12 mouse cellular contexts compared by ENCODE assay signal in the genomic region with DNA sequence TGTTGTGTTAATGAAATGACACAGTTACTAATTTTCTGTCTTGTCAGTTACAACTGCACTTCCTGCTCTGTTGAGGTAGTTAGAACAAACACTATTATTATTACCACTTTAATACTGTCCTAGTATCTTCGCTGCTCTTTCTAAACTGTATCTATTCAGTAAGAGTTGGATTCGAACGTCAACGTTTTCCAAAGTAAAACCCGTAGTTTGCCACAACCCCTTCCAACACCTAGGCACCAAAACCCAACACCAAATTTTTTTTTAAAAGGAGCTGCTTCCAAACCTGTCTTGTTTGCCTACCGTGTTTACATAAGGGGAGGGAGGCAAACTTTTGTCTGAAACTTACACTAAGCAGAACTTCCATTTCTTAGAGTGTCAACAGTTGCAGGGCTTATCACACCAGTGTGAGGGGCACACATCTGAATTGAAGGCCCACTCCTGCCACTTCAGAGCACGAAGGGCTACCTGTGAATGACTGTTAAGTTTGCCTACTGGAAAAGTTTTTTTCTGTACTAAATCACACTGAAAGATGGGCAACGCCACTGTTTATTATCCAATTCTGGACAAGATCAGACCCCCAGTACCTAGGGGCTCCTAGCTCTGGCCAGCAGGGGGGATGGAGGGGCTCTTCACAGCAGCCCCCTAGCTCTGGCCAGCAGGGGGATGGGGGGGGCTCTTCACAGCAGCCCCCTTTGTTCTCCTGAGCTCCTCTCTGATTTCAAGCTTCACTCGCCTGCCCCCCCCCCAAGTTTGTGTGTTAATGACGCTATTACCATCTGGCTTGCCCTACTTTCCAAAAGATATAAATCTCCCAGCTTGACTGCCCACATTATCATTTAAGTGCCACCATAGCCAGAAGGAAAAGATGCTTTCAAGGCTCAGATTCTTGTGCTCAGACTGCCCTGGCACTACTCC. TPM values are rescaled to one million over a fixed set of nuclear protein-coding genes. Genes with fewer than 3 reads are reported as not detected.
DNase-seq lines count a peak whose midpoint lies in the region; ATAC-seq and TF ChIP-seq lines count a peak whose summit lies in the region.
"Had no signal": no experiment of that assay in that cellular context is flagged by ENCODE, and none has a peak within 500 bp of the region (broad histone marks: within the 10 kb centered on the region; RNA-seq: fewer than 3 reads in every experiment).

No protein-coding gene starts in this region.

- no peak overlapping the region for H3K27ac ChIP-seq in embryonic facial prominence, embryonic 12.5 days
- H3K27ac ChIP-seq in hindbrain, embryonic 14.5 days: peak overlapping the region; percentile 90
- peak overlapping the region; percentile 51 for H3K27ac ChIP-seq in neural tube, embryonic 12.5 days
- H3K27ac ChIP-seq: intestine, embryonic 15.5 days; limb, embryonic 15.5 days had no signal

- H3K36me3 ChIP-seq in E14TG2a.4 (ENCODE audit: insufficient read depth, low read length): no peaks in the 10 kb centered on the region
- no peaks in the 10 kb centered on the region for H3K36me3 ChIP-seq in embryonic facial prominence, embryonic 12.5 days
- no peaks in the 10 kb centered on the region for H3K36me3 ChIP-seq in hindbrain, embryonic 14.5 days (replicated peaks; ENCODE audit: control insufficient read depth, insufficient read depth)
- H3K36me3 ChIP-seq in neural tube, embryonic 12.5 days: no peaks in the 10 kb centered on the region
- H3K36me3 ChIP-seq: heart, embryonic 12.5 days; intestine, embryonic 15.5 days; limb, embryonic 15.5 days had no signal

- H3K4me2 ChIP-seq in embryonic facial prominence, embryonic 12.5 days (replicated peaks): peak overlapping the region; percentile 49; the same call in 1 of the 2 replicates
- peak overlapping the region; percentile 69 for H3K4me2 ChIP-seq in hindbrain, embryonic 14.5 days (replicated peaks)
- H3K4me2 ChIP-seq in neural tube, embryonic 12.5 days (replicated peaks): peak overlapping the region; percentile 79
- H3K4me2 ChIP-seq: limb, embryonic 15.5 days had no signal

- no peak overlapping the region for H3K9ac ChIP-seq in embryonic facial prominence, embryonic 12.5 days
- peak overlapping the region; percentile 61; the same call in 1 of the 2 replicates for H3K9ac ChIP-seq in hindbrain, embryonic 14.5 days
- H3K9ac ChIP-seq in neural tube, embryonic 12.5 days: 0 out of 2 replicates have a peak overlapping the region, but pooled peaks have one; percentile 18
- H3K9ac ChIP-seq: heart, embryonic 12.5 days; intestine, embryonic 15.5 days; limb, embryonic 15.5 days had no signal

- TF ChIP-seq CTCF in E14TG2a.4 (conservative IDR thresholded peaks at IDR 0.05; ENCODE audit: low read length): 0 out of 2 replicates have a peak, but pooled peaks have one; percentile 17

- peak overlapping the region; percentile 79 for H3K4me3 ChIP-seq in E14TG2a.4 (replicated peaks; ENCODE audit: low read length)
- no peak overlapping the region for H3K4me3 ChIP-seq in embryonic facial prominence, embryonic 12.5 days
- H3K4me3 ChIP-seq in hindbrain, embryonic 14.5 days (replicated peaks; ENCODE audit: low read length): no peak overlapping the region
- H3K4me3 ChIP-seq in neural tube, embryonic 12.5 days: peak overlapping the region; percentile 5; the same call in 1 of the 2 replicates
- H3K4me3 ChIP-seq: intestine, embryonic 15.5 days had no signal

- WGBS in embryonic facial prominence, embryonic 12.5 days: 8% methylated on average over 10 of the region's 10 CpGs
- WGBS in hindbrain, embryonic 14.5 days: 6% methylated on average over 10 of the region's 10 CpGs
- 2% methylated on average over 10 of the region's 10 CpGs for WGBS in neural tube, embryonic 12.5 days

- peaks cover 93% of the 10 kb centered on the region for H3K4me1 ChIP-seq in E14TG2a.4 (replicated peaks; ENCODE audit: low read depth, low read length)
- H3K4me1 ChIP-seq in embryonic facial prominence, embryonic 12.5 days: peaks cover 9% of the 10 kb centered on the region; the same call in 1 of the 2 replicates
- H3K4me1 ChIP-seq in hindbrain, embryonic 14.5 days (replicated peaks; ENCODE audit: control insufficient read depth, insufficient read depth, low read length): peaks cover 5% of the 10 kb centered on the region
- peaks cover 70% of the 10 kb centered on the region for H3K4me1 ChIP-seq in neural tube, embryonic 12.5 days

- no peak for ATAC-seq in embryonic facial prominence, embryonic 12.5 days (ENCODE audit: insufficient number of reproducible peaks, insufficient read depth, low FRiP score, low TSS enrichment)
- ATAC-seq in hindbrain, embryonic 14.5 days (ENCODE audit: low FRiP score): peak; percentile 35; the same call in 1 of the 2 replicates
- ATAC-seq in neural tube, embryonic 12.5 days (ENCODE audit: low FRiP score, low read depth): peak; percentile 62
- no peak for ATAC-seq in monocyte, adult 5-6 weeks (replicated peaks; ENCODE audit: insufficient number of reproducible peaks, low FRiP score, low TSS enrichment, poor library complexity, severe bottlenecking)
- ATAC-seq: intestine, embryonic 15.5 days had no signal

- H3K9me3 ChIP-seq in E14TG2a.4 (ENCODE audit: low read length): no peaks in the 10 kb centered on the region
- H3K9me3 ChIP-seq in embryonic facial prominence, embryonic 12.5 days: no peaks in the 10 kb centered on the region
- H3K9me3 ChIP-seq in hindbrain, embryonic 14.5 days (ENCODE audit: control insufficient read depth, low read length): no peaks in the 10 kb centered on the region
- H3K9me3 ChIP-seq in neural tube, embryonic 12.5 days: no peaks in the 10 kb centered on the region
- H3K9me3 ChIP-seq: heart, embryonic 12.5 days; intestine, embryonic 15.5 days; limb, embryonic 15.5 days had no signal

- no peak for DNase-seq in hindbrain, embryonic 14.5 days (ENCODE audit: low spot score)
- DNase-seq in yolk sac, embryonic 10.5 days (ENCODE audit: low spot score): no peak
- DNase-seq in spleen, adult 12 weeks (ENCODE audit: low spot score): no peak
- DNase-seq: layer of hippocampus, adult 9-11 months had no signal

- peaks cover 23% of the 10 kb centered on the region for H3K27me3 ChIP-seq in E14TG2a.4 (ENCODE audit: insufficient read depth, low read length)
- H3K27me3 ChIP-seq in embryonic facial prominence, embryonic 12.5 days: peaks cover 77% of the 10 kb centered on the region
- H3K27me3 ChIP-seq in hindbrain, embryonic 14.5 days (ENCODE audit: control insufficient read depth, insufficient read depth, low read length): peaks cover 56% of the 10 kb centered on the region
- peaks cover 19% of the 10 kb centered on the region for H3K27me3 ChIP-seq in neural tube, embryonic 12.5 days (replicated peaks)

RNA-seq across cellular contexts. Expression of gene Sox2, which starts 15.8 kb away (rescaled TPM):
- polyA plus RNA-seq in embryonic facial prominence, embryonic 12.5 days (2016; fragmentation: Nextera tagmentation; extraction: Ambion mirVana): 11.4 and 13.5 TPM in 2 replicates
- polyA plus RNA-seq in hindbrain, embryonic 14.5 days (2014; fragmentation: Nextera tagmentation; extraction: Ambion mirVana): 18.0 and 19.8 TPM in 2 replicates
- 48.0 and 49.7 TPM in 2 replicates for polyA plus RNA-seq in neural tube, embryonic 12.5 days (2016; fragmentation: Nextera tagmentation; extraction: Ambion mirVana)
- total RNA-seq in monocyte, adult 5-6 weeks (2017): not detected in 3 replicates
- total RNA-seq: common myeloid progenitor, adult 5-6 weeks had no signal

Comparison
In these comparisons a context has a peak if more than half of its experiments do, and no peak if none do; other contexts are left out.
1. H3K4me3 ChIP-seq: peak in E14TG2a.4 (single experiment) and neural tube, embryonic 12.5 days (single experiment); none in embryonic facial prominence, embryonic 12.5 days (single experiment) and hindbrain, embryonic 14.5 days (single experiment).
2. ATAC-seq: peak in hindbrain, embryonic 14.5 days (single experiment) and neural tube, embryonic 12.5 days (single experiment); none in embryonic facial prominence, embryonic 12.5 days (single experiment) and monocyte, adult 5-6 weeks (single experiment).
3. Peak in every context shown above with its lines, with median percentiles within 50 percentile points of each other: H3K4me2 ChIP-seq.